Mouse (Mus musculus) erythroblast, embryonic 14.5 days (primary cell): ENCODE measurements around the gene Slc7a11.

Experiments used
- GATA1 ChIP-seq: IDR thresholded peaks from 2 replicates; pipeline ENCODE4 v1.6.1; 2012; ENCODE audit warnings: low read length, inconsistent platforms, mixed read lengths
- TAL1 ChIP-seq: IDR thresholded peaks from 3 replicates; pipeline ENCODE4 v1.6.1; 2012; ENCODE audit warnings: low read length, inconsistent platforms, mixed read lengths

DNA sequence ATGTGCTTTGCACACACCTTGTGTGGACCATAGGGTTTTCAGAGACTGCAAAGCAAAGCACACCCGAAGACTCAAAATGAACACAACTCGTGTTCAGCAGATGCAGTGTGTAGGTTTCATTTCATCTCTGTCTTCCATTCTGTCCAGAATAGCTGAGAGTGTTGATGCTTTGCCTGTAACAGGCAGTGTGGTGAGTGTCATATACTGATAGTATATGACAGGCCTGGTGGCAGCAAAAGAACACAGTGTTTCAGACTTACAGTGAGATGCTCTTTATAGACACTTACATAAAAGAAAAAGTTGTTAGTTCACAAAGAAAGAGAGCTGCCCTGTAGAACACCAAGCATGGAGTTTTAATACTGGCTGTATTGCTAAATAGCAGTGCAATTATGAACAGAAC lies 505.8 kb downstream of the Slc7a11 start:
- TF ChIP-seq TAL1 = no peak
- TF ChIP-seq GATA1 = no peak
